Mouse (Mus musculus) central nervous system, embryonic 14 days (tissue): Measurements from ENCODE around the gene Fabp3. TPM values are rescaled to one million over a fixed set of nuclear protein-coding genes. Genes with fewer than 3 reads are reported as not detected.

Source experiments
- polyA plus RNA-seq: library from polyadenylated mRNA; depleted of rRNA; stranded (reverse); fragments of >200 nt; gene quantifications from 2 replicates; pipeline ENCODE4 v1.2.3, GENCODE M21; 2012; rRNA removed

Fabp3 gene
- polyA plus RNA-seq, result 100 and 104 TPM in 2 replicates

GRCm38 (mm10) chr4:130308231-130309081 lies at the start of gene Fabp3, which contains the start of gene Gm10570:
Gene Fabp3 (plus strand): TSS chr4:130308595.
Gene Gm10570 (minus strand): TSS chr4:130308674.

GRCm38 (mm10) chr4:130279105-130279504 lies 29.3 kb upstream of the Fabp3 start, which contains the start of gene Serinc2:
Gene Serinc2 (minus strand): TSS chr4:130279205.

GRCm38 (mm10) chr4:130359486-130360237 lies 51.3 kb downstream of the Fabp3 start, which contains the start of the genes Zcchc17 and Snrnp40:
Gene Zcchc17 (minus strand): TSS chr4:130359943.
Gene Snrnp40 (plus strand): TSS chr4:130360132.

Other genes with a start within 250 kb of the Fabp3 start
- gene Pef1, start 206.0 kb upstream of the Fabp3 start, polyA plus RNA-seq, result 53.2 and 56.4 TPM in 2 replicates
- 1.1 and 1.5 TPM in 2 replicates for gene Hcrtr1, start 169.2 kb upstream of the Fabp3 start, polyA plus RNA-seq
- gene Tinagl1, start 133.5 kb upstream of the Fabp3 start, polyA plus RNA-seq, result 5.7 and 11.3 TPM in 2 replicates
- gene Gm853, start 86.2 kb upstream of the Fabp3 start, polyA plus RNA-seq, result 0.51 and 0.68 TPM in 2 replicates
- 86.4 and 91.5 TPM in 2 replicates for gene Serinc2, start 29.4 kb upstream of the Fabp3 start, polyA plus RNA-seq
- 0.41 and 0.55 TPM in 2 replicates for gene Gm10570, start 79 bp downstream of the Fabp3 start, polyA plus RNA-seq
- gene Zcchc17, start 51.3 kb downstream of the Fabp3 start, polyA plus RNA-seq, result 35.0 and 40.6 TPM in 2 replicates
- 94.0 and 103 TPM in 2 replicates for gene Snrnp40, start 51.5 kb downstream of the Fabp3 start, polyA plus RNA-seq